Mouse (Mus musculus) intestine, postnatal 0 days (tissue): Measurements from ENCODE around the gene Zfr. TPM values are rescaled to one million over a fixed set of nuclear protein-coding genes. Genes with fewer than 3 reads are reported as not detected.

ENCODE experiments used
- ATAC-seq: fragments of 200-750 bp; cut with Nextera tagmentation; 2 replicates; pipeline ENCODE4 v1.8.0; 2017; ENCODE audit warnings: mild to moderate bottlenecking, moderate TSS enrichment, moderate library complexity
- H3K27ac ChIP-seq: fragments of 300-500 bp; sonication (generic); 2 replicates; pipeline ENCODE4 v1.5.1; 2014; ENCODE audit warnings: mild to moderate bottlenecking, low read depth, low read length, moderate library complexity
- H3K27me3 ChIP-seq: fragments of 300-500 bp; sonication (generic); replicated peaks from 2 replicates; pipeline ENCODE4 v1.6.1; 2014; ENCODE audit warnings: low read length, mixed read lengths; ENCODE audit not compliant: control insufficient read depth, insufficient read depth
- H3K36me3 ChIP-seq: fragments of 300-500 bp; sonication (generic); 2 replicates; pipeline ENCODE4 v1.6.1; 2014; ENCODE audit warnings: mild to moderate bottlenecking, moderate library complexity; ENCODE audit not compliant: control insufficient read depth, insufficient read depth
- H3K4me1 ChIP-seq: fragments of 300-500 bp; sonication (generic); replicated peaks from 2 replicates; pipeline ENCODE4 v1.6.1; 2014; ENCODE audit warnings: antibody characterized with exemption, low read length, mixed read lengths; ENCODE audit not compliant: control insufficient read depth, insufficient read depth
- H3K4me2 ChIP-seq: fragments of 300-500 bp; sonication (generic); replicated peaks from 2 replicates; pipeline ENCODE4 v1.6.1; 2014; ENCODE audit warnings: low read depth, mild to moderate bottlenecking, moderate library complexity
- H3K4me3 ChIP-seq: fragments of 300-500 bp; sonication (generic); 2 replicates; pipeline ENCODE4 v1.5.1; 2014; ENCODE audit warnings: low read depth, low read length
- H3K9ac ChIP-seq: fragments of 300-500 bp; sonication (generic); 2 replicates; pipeline ENCODE4 v1.6.1; 2014; ENCODE audit warnings: mild to moderate bottlenecking, low read depth, low read length
- H3K9me3 ChIP-seq: fragments of 300-500 bp; sonication (generic); 2 replicates; pipeline ENCODE4 v1.6.1; 2016; ENCODE audit warnings: mixed run types; ENCODE audit not compliant: control insufficient read depth
- CTCF ChIP-seq: sonication (generic); IDR thresholded peaks from 2 replicates; pipeline ENCODE4 v1.5.1; 2016; ENCODE audit warnings: low read depth, mild to moderate bottlenecking, control low read depth, antibody characterized with exemption, moderate library complexity
- WGBS: fragments of 180-500 bp; shearing (Covaris S2); extraction: QIAGEN DNeasy Blood & Tissue Kit; methylation state at CpG from one replicate; pipeline ENCODE4 v1.1.7; 2014; 5-methylcytosine and 5-hydroxymethylcytosine counted together
- polyA plus RNA-seq: library from polyadenylated mRNA; unstranded; fragments of >200 nt; fragmentation: Nextera tagmentation; extraction: Ambion mirVana; gene quantifications from 2 replicates; pipeline ENCODE4 v1.2.1, GENCODE M21; 2015

The Zfr gene
- polyA plus RNA-seq, 1 experiment from 2014 or later = 47.9 TPM

- H3K4me2 ChIP-seq = no peak overlapping the region
- peaks cover 31% of the 10 kb centered on the region for H3K4me1 ChIP-seq
- TF ChIP-seq CTCF = no peak
- WGBS = 85% methylated on average over 6 of the region's 6 CpGs
- no peak overlapping the region for H3K4me3 ChIP-seq
- no peak overlapping the region for H3K27ac ChIP-seq
- H3K27me3 ChIP-seq = no peaks in the 10 kb centered on the region
- no peaks in the 10 kb centered on the region for H3K9me3 ChIP-seq
- no peak overlapping the region for H3K9ac ChIP-seq
- H3K36me3 ChIP-seq = no peaks in the 10 kb centered on the region
- no peak for ATAC-seq
Observed at GRCm38 (mm10) chr15:12223393-12223792, 105.8 kb downstream of the Zfr start.

DNA sequence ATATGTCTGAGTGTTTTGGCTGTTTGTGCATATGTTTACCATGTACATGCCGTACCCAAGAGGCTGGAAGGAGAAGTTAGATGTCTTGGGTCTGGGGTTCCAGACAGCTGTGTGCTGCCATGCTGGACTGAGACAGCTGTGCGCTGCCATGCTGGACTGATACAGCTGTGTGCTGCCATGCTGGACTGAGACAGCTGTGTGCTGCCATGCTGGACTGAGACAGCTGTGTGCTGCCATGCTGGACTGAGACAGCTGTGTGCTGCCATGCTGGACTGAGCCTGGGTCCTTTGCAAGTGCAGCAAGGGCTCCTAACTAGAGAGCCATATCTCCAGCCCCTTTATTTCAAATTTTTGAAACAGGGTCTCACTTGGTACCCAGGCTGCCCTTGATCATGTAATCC is 106.6 kb downstream of the Zfr start:
- H3K36me3 ChIP-seq = no peaks in the 10 kb centered on the region
- H3K9ac ChIP-seq = no peak overlapping the region
- WGBS = 91% methylated on average over 2 of the region's 2 CpGs
- ATAC-seq = no peak
- H3K27ac ChIP-seq = no peak overlapping the region
- H3K4me3 ChIP-seq = no peak overlapping the region
- TF ChIP-seq CTCF = no peak
- H3K9me3 ChIP-seq = no peaks in the 10 kb centered on the region
- no peaks in the 10 kb centered on the region for H3K27me3 ChIP-seq
- peaks cover 30% of the 10 kb centered on the region for H3K4me1 ChIP-seq
- no peak overlapping the region for H3K4me2 ChIP-seq

DNA sequence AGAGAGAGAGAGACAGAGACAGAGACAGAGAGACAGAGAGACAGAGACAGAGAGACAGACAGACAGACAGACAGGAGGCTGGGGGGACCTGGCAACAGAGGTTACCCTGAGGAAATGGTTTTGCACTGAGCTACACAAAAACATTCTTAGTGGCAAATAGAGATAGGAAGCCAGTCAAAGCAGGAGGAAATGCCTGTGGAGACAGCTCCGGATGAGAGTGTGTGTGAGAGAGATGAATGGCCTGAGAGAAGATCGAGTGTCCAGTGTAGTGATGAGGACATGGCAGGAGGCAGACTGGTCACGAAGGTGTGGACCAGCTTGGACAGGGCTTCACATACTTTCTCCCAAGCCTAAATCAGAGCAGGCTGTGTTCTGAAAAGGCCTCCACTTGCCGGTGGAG is 107.4 kb downstream of the Zfr start:
- ATAC-seq = no peak
- TF ChIP-seq CTCF = no peak
- Histone ChIP-seq H3K4me3 (no peak overlapping the region), H3K9me3 (no peaks in the 10 kb centered on the region), H3K27ac (0 out of 2 replicates have a peak overlapping the region, but pooled peaks have one; percentile 31), H3K9ac (no peak overlapping the region), H3K36me3 (no peaks in the 10 kb centered on the region), H3K4me2 (no peak overlapping the region), H3K4me1 (peaks cover 28% of the 10 kb centered on the region), H3K27me3 (no peaks in the 10 kb centered on the region)
- 67% methylated on average over 4 of the region's 4 CpGs for WGBS

GRCm38 (mm10) chr15:12226908-12227307 is 109.3 kb downstream of the Zfr start:
- no peak for ATAC-seq
- 88% methylated on average over 15 of the region's 15 CpGs for WGBS
- H3K9ac ChIP-seq = no peak overlapping the region
- no peaks in the 10 kb centered on the region for H3K9me3 ChIP-seq
- H3K4me1 ChIP-seq = peaks cover 15% of the 10 kb centered on the region
- no peak overlapping the region for H3K4me3 ChIP-seq
- no peak overlapping the region for H3K4me2 ChIP-seq
- no peak for TF ChIP-seq CTCF
- H3K27ac ChIP-seq = no peak overlapping the region
- H3K27me3 ChIP-seq = no peaks in the 10 kb centered on the region
- H3K36me3 ChIP-seq = no peaks in the 10 kb centered on the region

- Histone ChIP-seq H3K9me3 (no peaks in the 10 kb centered on the region), H3K27ac (no peak overlapping the region), H3K36me3 (peaks cover 2% of the 10 kb centered on the region), H3K4me1 (peaks cover 14% of the 10 kb centered on the region), H3K9ac (no peak overlapping the region), H3K27me3 (no peaks in the 10 kb centered on the region), H3K4me3 (no peak overlapping the region), H3K4me2 (no peak overlapping the region)
- TF ChIP-seq CTCF = no peak
- WGBS = 46% methylated on average over 4 of the region's 4 CpGs
- ATAC-seq = no peak
Observed at GRCm38 (mm10) chr15:12227355-12227754, 109.7 kb downstream of the Zfr start.

DNA sequence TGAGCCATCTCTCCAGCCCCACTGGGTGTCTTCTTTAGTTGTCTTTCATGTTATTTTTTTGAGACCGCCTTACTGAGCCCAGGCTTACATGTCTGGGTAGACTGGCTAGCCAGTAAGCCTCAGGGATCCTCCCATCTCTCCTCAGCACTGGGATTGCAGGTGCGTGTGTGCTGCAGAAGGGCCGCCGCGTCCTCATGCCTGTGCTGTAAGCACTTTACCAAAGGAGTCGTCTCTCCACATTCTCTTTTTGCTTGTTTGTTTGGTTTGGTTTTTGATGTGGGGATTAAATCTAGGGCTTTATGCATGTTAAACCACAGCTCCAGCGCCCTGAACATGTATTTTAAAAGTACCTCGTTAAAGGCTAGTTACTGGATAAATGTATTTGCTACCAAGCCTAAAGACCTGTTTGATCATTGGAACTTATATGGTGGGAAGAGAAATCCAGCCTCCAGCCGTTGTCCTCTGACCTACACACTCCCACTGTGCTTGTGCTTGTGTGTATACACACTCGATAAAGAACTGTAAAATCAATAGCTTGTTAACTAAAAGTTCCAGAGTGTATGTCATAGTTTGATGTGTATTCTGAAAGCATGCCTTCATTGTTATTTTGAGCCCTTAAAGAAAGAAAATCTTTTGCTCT is 112.1 kb downstream of the Zfr start:
- no peak for TF ChIP-seq CTCF
- Histone ChIP-seq H3K36me3 (peaks cover 19% of the 10 kb centered on the region), H3K9ac (no peak overlapping the region), H3K4me3 (no peak overlapping the region), H3K4me1 (peaks cover 10% of the 10 kb centered on the region), H3K27ac (0 out of 2 replicates have a peak overlapping the region, but pooled peaks have one; percentile 46), H3K4me2 (0 out of 2 replicates have a peak overlapping the region, but pooled peaks have one; percentile 9), H3K9me3 (no peaks in the 10 kb centered on the region), H3K27me3 (no peaks in the 10 kb centered on the region)
- WGBS = 49% methylated on average over 10 of the region's 10 CpGs
- ATAC-seq = peak; percentile 61
